12 mouse cellular contexts compared by ENCODE assay signal in the genomic region with DNA sequence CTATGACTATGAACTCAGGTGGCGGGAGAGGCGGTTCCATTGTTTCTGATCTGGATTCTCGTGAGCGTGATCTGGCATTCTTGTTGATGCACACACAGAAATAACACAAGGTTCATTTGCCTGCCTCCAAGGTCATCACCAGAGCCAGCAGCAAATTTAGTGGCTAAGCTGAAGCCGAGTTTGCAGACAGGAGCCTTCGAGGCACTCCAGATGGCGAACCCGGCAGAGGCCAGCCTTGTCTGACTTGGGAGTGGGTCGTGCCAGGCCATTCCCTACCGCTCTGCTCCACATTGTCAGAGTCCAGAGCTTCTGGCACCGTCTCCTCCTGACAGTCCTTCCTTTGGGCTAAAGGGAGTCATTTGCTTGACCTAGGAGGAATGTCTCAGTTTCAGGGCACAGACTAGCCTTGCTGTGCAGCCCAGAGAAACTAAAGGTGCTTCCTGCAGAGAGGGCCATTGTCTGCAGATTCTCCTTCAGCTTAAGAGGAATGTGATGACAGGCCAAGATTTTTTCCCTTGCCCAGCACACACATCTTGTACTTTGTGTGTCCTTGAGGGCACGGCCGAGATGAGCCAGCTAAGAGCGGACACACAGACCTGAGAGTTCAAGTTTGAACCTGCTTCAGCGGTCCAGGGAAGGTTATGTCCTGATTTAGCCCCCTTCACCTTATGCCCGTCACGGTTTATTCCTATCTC. TPM values are rescaled to one million over a fixed set of nuclear protein-coding genes. Genes with fewer than 3 reads are reported as not detected.
DNase-seq lines count a peak whose midpoint lies in the region; ATAC-seq and TF ChIP-seq lines count a peak whose summit lies in the region.
"Had no signal": no experiment of that assay in that cellular context is flagged by ENCODE, and none has a peak within 500 bp of the region (broad histone marks: within the 10 kb centered on the region; RNA-seq: fewer than 3 reads in every experiment).

No protein-coding gene starts in this region.

- ATAC-seq in lung, postnatal 0 days: no peak
- no peak for ATAC-seq in heart, embryonic 16.5 days (replicated peaks; ENCODE audit: extremely low read depth, insufficient read depth, low FRiP score)
- no peak for ATAC-seq in neural tube, embryonic 13.5 days (ENCODE audit: low read depth)
- no peak for ATAC-seq in forebrain, embryonic 15.5 days (replicated peaks)
- ATAC-seq: forebrain, embryonic 14.5 days had no signal

- intact Hi-C loops in left cerebral cortex, postnatal 36 days (cut with DNase I): no loop called here

- no peak overlapping the region for H3K27ac ChIP-seq in lung, postnatal 0 days (ENCODE audit: low read length)
- no peak overlapping the region for H3K27ac ChIP-seq in heart, embryonic 16.5 days (ENCODE audit: low read length)
- H3K27ac ChIP-seq in neural tube, embryonic 13.5 days (replicated peaks): 0 out of 2 replicates have a peak overlapping the region, but pooled peaks have one; percentile 23
- no peak overlapping the region for H3K27ac ChIP-seq in forebrain, embryonic 15.5 days (replicated peaks)
- H3K27ac ChIP-seq: liver, embryonic 15.5 days had no signal

- no peaks in the 10 kb centered on the region for H3K27me3 ChIP-seq in lung, postnatal 0 days (replicated peaks; ENCODE audit: insufficient read depth, low read length)
- 0 out of 2 replicates have a peak, but pooled peaks cover 2% of the 10 kb centered on the region for H3K27me3 ChIP-seq in heart, embryonic 16.5 days (ENCODE audit: control insufficient read depth, insufficient read depth, low read length)
- no peaks in the 10 kb centered on the region for H3K27me3 ChIP-seq in neural tube, embryonic 13.5 days
- H3K27me3 ChIP-seq in forebrain, embryonic 15.5 days: peaks cover 29% of the 10 kb centered on the region; the same call in 1 of the 2 replicates
- H3K27me3 ChIP-seq: liver, embryonic 15.5 days had no signal

- no peak for TF ChIP-seq CTCF in lung, postnatal 0 days (IDR thresholded peaks at IDR 0.05)

- peak; percentile 10 for DNase-seq in lung, postnatal 25 days (ENCODE audit: low spot score)
- DNase-seq in lung, postnatal 0 days (ENCODE audit: low spot score): no peak
- DNase-seq in cerebellum, adult 11 months: peak; percentile 45
- DNase-seq in MN1 (ENCODE audit: low spot score): no peak
- DNase-seq in left cerebral cortex, postnatal 36 days (ENCODE audit: low spot score in 2 of 2): no peak

- no peaks in the 10 kb centered on the region for H3K4me1 ChIP-seq in lung, postnatal 0 days (ENCODE audit: insufficient read depth, low read depth, low read length)
- 0 out of 2 replicates have a peak, but pooled peaks cover 6% of the 10 kb centered on the region for H3K4me1 ChIP-seq in heart, embryonic 16.5 days (ENCODE audit: control insufficient read depth, insufficient read depth, low read length)
- H3K4me1 ChIP-seq in neural tube, embryonic 13.5 days (replicated peaks): peaks cover 32% of the 10 kb centered on the region
- peaks cover 42% of the 10 kb centered on the region for H3K4me1 ChIP-seq in forebrain, embryonic 15.5 days
- H3K4me1 ChIP-seq: liver, embryonic 15.5 days had no signal

- no peak for TF ChIP-seq EP300 in lung, postnatal 0 days (IDR thresholded peaks at IDR 0.05)

- no peak overlapping the region for H3K9ac ChIP-seq in lung, postnatal 0 days (replicated peaks; ENCODE audit: low read depth)
- no peak overlapping the region for H3K9ac ChIP-seq in heart, embryonic 16.5 days (ENCODE audit: low read length)
- 0 out of 2 replicates have a peak overlapping the region, but pooled peaks have one; percentile 26 for H3K9ac ChIP-seq in neural tube, embryonic 13.5 days
- H3K9ac ChIP-seq in forebrain, embryonic 15.5 days (replicated peaks): no peak overlapping the region
- H3K9ac ChIP-seq: liver, embryonic 15.5 days had no signal

- 52% methylated on average over 17 of the region's 17 CpGs for WGBS in lung, postnatal 0 days
- WGBS in heart, embryonic 16.5 days: 33% methylated on average over 17 of the region's 17 CpGs
- 49% methylated on average over 17 of the region's 17 CpGs for WGBS in neural tube, embryonic 13.5 days
- WGBS in forebrain, embryonic 15.5 days: 48% methylated on average over 17 of the region's 17 CpGs

- H3K4me2 ChIP-seq in lung, postnatal 0 days (replicated peaks; ENCODE audit: low read depth, low read length): no peak overlapping the region
- peak overlapping the region; percentile 36 for H3K4me2 ChIP-seq in heart, embryonic 16.5 days (ENCODE audit: low read depth, low read length)
- H3K4me2 ChIP-seq in neural tube, embryonic 13.5 days: no peak overlapping the region
- H3K4me2 ChIP-seq in forebrain, embryonic 15.5 days (replicated peaks): no peak overlapping the region
- H3K4me2 ChIP-seq: liver, embryonic 15.5 days had no signal

- no peaks in the 10 kb centered on the region for H3K36me3 ChIP-seq in lung, postnatal 0 days (ENCODE audit: insufficient read depth, low read length)
- no peaks in the 10 kb centered on the region for H3K36me3 ChIP-seq in heart, embryonic 16.5 days (ENCODE audit: control insufficient read depth, insufficient read depth)
- H3K36me3 ChIP-seq in neural tube, embryonic 13.5 days: no peaks in the 10 kb centered on the region
- H3K36me3 ChIP-seq in forebrain, embryonic 15.5 days: no peaks in the 10 kb centered on the region
- H3K36me3 ChIP-seq: liver, embryonic 15.5 days had no signal

- no peak overlapping the region for H3K4me3 ChIP-seq in lung, postnatal 0 days (ENCODE audit: low read depth, low read length)
- peak overlapping the region; percentile 4; the same call in 1 of the 2 replicates for H3K4me3 ChIP-seq in heart, embryonic 16.5 days (ENCODE audit: low read length)
- H3K4me3 ChIP-seq in neural tube, embryonic 13.5 days: no peak overlapping the region
- no peak overlapping the region for H3K4me3 ChIP-seq in forebrain, embryonic 15.5 days
- H3K4me3 ChIP-seq: liver, embryonic 15.5 days had no signal

- no peaks in the 10 kb centered on the region for H3K9me3 ChIP-seq in lung, postnatal 0 days (ENCODE audit: low read length)
- no peaks in the 10 kb centered on the region for H3K9me3 ChIP-seq in heart, embryonic 16.5 days (replicated peaks; ENCODE audit: control insufficient read depth, low read length)
- no peaks in the 10 kb centered on the region for H3K9me3 ChIP-seq in neural tube, embryonic 13.5 days
- no peaks in the 10 kb centered on the region for H3K9me3 ChIP-seq in forebrain, embryonic 15.5 days
- H3K9me3 ChIP-seq: liver, embryonic 15.5 days had no signal

RNA-seq across cellular contexts. Expression of a gene that starts 20.2 kb away (rescaled TPM):
- polyA plus RNA-seq in lung, postnatal 0 days (2015; fragmentation: Nextera tagmentation; extraction: Ambion mirVana): 3.3 and 4.5 TPM in 2 replicates
- 2.5 and 2.6 TPM in 2 replicates for polyA plus RNA-seq in heart, embryonic 16.5 days (2015; fragmentation: Nextera tagmentation; extraction: Ambion mirVana)
- polyA plus RNA-seq in neural tube, embryonic 13.5 days (2015; fragmentation: Nextera tagmentation; extraction: Ambion mirVana): 8.6 and 9.9 TPM in 2 replicates
- total RNA-seq in left cerebral cortex, postnatal 36 days (2021): 1 to 10 TPM; 8.0 to 8.4 TPM
- polyA plus RNA-seq in forebrain, embryonic 15.5 days (2015; fragmentation: Nextera tagmentation; extraction: Ambion mirVana): 2.9 and 4.5 TPM in 2 replicates
- total RNA-seq: MEL; neutrophil, adult 5-6 weeks had no signal

RNA-seq across cellular contexts. Expression of a gene that starts 59.5 kb away (rescaled TPM):
- polyA plus RNA-seq in lung, postnatal 0 days (2015; fragmentation: Nextera tagmentation; extraction: Ambion mirVana): 84.8 and 86.3 TPM in 2 replicates
- polyA plus RNA-seq in heart, embryonic 16.5 days (2015; fragmentation: Nextera tagmentation; extraction: Ambion mirVana): 41.9 and 44.7 TPM in 2 replicates
- polyA plus RNA-seq in neural tube, embryonic 13.5 days (2015; fragmentation: Nextera tagmentation; extraction: Ambion mirVana): 89.5 and 101 TPM in 2 replicates
- 10 to 100 TPM; 37.3 to 39.8 TPM for total RNA-seq in left cerebral cortex, postnatal 36 days (2021)
- 94.8 and 98.6 TPM in 2 replicates for polyA plus RNA-seq in forebrain, embryonic 15.5 days (2015; fragmentation: Nextera tagmentation; extraction: Ambion mirVana)

Comparison
In these comparisons a context has a peak if more than half of its experiments do, and no peak if none do; other contexts are left out.
1. DNase-seq: peak in lung, postnatal 25 days (single experiment) and cerebellum, adult 11 months (single experiment); none in lung, postnatal 0 days (single experiment), MN1 (single experiment) and left cerebral cortex, postnatal 36 days (0 of 2).